Mouse (Mus musculus) forebrain, embryonic 14.5 days (tissue): ENCODE measurements at regions not wholly inside any gene's neighbourhood (a gene's known extent, or its start where the extent isn't known, plus 50 kb on each side); places are given as distances from the start of the nearest gene placed in this dataset.

Experiments used
- ATAC-seq: fragments of 200-750 bp; cut with Nextera tagmentation; 2 replicates; pipeline ENCODE4 v1.8.0; 2017; ENCODE audit warnings: mild to moderate bottlenecking, moderate library complexity
- DNase-seq: peaks from one replicate; pipeline ENCODE4 v3.0.0-alpha.2; 2015; ENCODE audit warnings: low spot score
- H3K27ac ChIP-seq: fragments of 300-500 bp; sonication (generic); 2 replicates; pipeline ENCODE4 v1.5.1; 2014; ENCODE audit warnings: low read depth, mild to moderate bottlenecking, control low read depth, low read length, moderate library complexity
- H3K27me3 ChIP-seq: fragments of 300-500 bp; sonication (generic); replicated peaks from 2 replicates; pipeline ENCODE4 v1.6.1; 2014; ENCODE audit warnings: low read length, control low read depth, mixed read lengths; ENCODE audit not compliant: control insufficient read depth, insufficient read depth
- H3K36me3 ChIP-seq: fragments of 300-500 bp; sonication (generic); 2 replicates; pipeline ENCODE4 v1.6.1; 2014; ENCODE audit warnings: low read length, control low read depth; ENCODE audit not compliant: control insufficient read depth, insufficient read depth
- H3K4me1 ChIP-seq: fragments of 300-500 bp; sonication (generic); 2 replicates; pipeline ENCODE4 v1.6.1; 2014; ENCODE audit warnings: antibody characterized with exemption, low read length, control low read depth; ENCODE audit not compliant: control insufficient read depth, insufficient read depth
- H3K4me2 ChIP-seq: fragments of 300-500 bp; sonication (generic); 2 replicates; pipeline ENCODE4 v1.6.1; 2014; ENCODE audit warnings: mild to moderate bottlenecking, control low read depth, low read length
- H3K4me3 ChIP-seq: fragments of 300-500 bp; sonication (generic); 2 replicates; pipeline ENCODE4 v1.5.1; 2014; ENCODE audit warnings: low read depth, low read length, control low read depth
- H3K9ac ChIP-seq: fragments of 300-500 bp; sonication (generic); 2 replicates; pipeline ENCODE4 v1.6.1; 2014; ENCODE audit warnings: mild to moderate bottlenecking, low read length, control low read depth, moderate library complexity
- H3K9me3 ChIP-seq: fragments of 300-500 bp; sonication (generic); replicated peaks from 2 replicates; pipeline ENCODE4 v1.6.1; 2016; ENCODE audit warnings: low read length, control low read depth, mixed read lengths; ENCODE audit not compliant: control insufficient read depth
- WGBS: fragments of 180-500 bp; shearing (Covaris S2); extraction: QIAGEN DNeasy Blood & Tissue Kit; methylation state at CpG from one replicate; pipeline ENCODE4 v1.1.7; 2014; 5-methylcytosine and 5-hydroxymethylcytosine counted together

DNA sequence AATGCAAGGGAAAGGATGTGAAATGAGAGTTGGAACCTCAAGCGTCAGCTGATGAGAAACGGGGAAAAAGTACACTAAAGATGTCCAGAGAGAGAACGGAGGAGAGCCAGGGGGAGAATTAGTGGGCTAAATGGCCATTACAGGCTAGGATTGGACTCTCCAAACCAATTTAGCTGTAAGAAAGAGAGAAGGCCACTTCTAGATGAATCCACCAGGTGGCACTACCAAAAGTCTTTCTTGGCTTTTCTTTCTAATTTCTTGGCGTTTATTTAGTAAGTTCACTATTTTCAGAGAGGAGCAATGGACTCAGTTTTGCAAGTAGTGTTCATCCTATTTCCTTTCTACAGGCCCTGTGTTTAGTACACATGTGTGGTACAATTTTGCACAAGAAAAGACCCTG is 97.6 kb downstream of the Arrdc4 start:
- DNase-seq (peak; percentile 47), ATAC-seq (no peak)

GRCm38 (mm10) chr7:68637556-68638215 is 111.4 kb downstream of the Arrdc4 start:
- Histone ChIP-seq H3K9ac (no peak overlapping the region), H3K36me3 (no peaks in the 10 kb centered on the region), H3K4me1 (no peaks in the 10 kb centered on the region), H3K4me2 (no peak overlapping the region), H3K27ac (no peak overlapping the region), H3K4me3 (no peak overlapping the region), H3K27me3 (no peaks in the 10 kb centered on the region), H3K9me3 (no peaks in the 10 kb centered on the region)
- no peak for DNase-seq
- ATAC-seq = no peak
- 79% methylated on average over 7 of the region's 7 CpGs for WGBS

More for the DNA sequence above, 97.6 kb downstream of the Arrdc4 start:
- Histone ChIP-seq H3K4me1 (no peaks in the 10 kb centered on the region), H3K27ac (no peak overlapping the region), H3K4me2 (no peak overlapping the region), H3K9me3 (no peaks in the 10 kb centered on the region), H3K9ac (no peak overlapping the region), H3K27me3 (no peaks in the 10 kb centered on the region), H3K4me3 (no peak overlapping the region), H3K36me3 (no peaks in the 10 kb centered on the region)
- 71% methylated on average over 4 of the region's 4 CpGs for WGBS

DNA sequence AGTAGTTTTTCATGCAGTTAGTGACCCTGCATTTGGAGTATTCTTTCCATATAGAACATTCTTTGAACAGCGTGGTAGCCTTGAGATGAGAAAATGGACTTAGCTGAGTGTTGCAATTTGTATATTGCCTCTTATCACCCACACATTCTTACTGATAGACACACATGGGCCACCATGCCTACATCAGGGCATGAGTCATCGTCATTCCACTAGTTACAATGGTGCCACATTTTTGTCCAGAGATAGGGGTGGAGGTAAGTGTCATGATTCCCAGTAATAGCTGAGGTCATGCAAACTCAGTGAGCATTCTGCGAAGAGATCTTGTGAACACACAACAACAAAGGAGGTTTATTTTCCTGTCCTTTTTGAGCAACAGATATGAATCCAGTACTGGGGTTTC is 128.0 kb downstream of the Arrdc4 start:
- 94% methylated on average over 3 of the region's 3 CpGs for WGBS
- Histone ChIP-seq H3K9ac (no peak overlapping the region), H3K4me3 (no peak overlapping the region), H3K36me3 (no peaks in the 10 kb centered on the region), H3K9me3 (no peaks in the 10 kb centered on the region), H3K27me3 (no peaks in the 10 kb centered on the region), H3K4me1 (no peaks in the 10 kb centered on the region), H3K27ac (no peak overlapping the region), H3K4me2 (no peak overlapping the region)
- no peak for ATAC-seq
- no peak for DNase-seq

GRCm38 (mm10) chr7:68610499-68610898 is 138.5 kb downstream of the Arrdc4 start:
- H3K4me2 ChIP-seq = no peak overlapping the region
- ATAC-seq (no peak), DNase-seq (no peak)
- no peak overlapping the region for H3K4me3 ChIP-seq
- 94% methylated on average over 4 of the region's 4 CpGs for WGBS
- no peaks in the 10 kb centered on the region for H3K9me3 ChIP-seq
- no peak overlapping the region for H3K27ac ChIP-seq
- no peaks in the 10 kb centered on the region for H3K27me3 ChIP-seq
- no peak overlapping the region for H3K9ac ChIP-seq
- no peaks in the 10 kb centered on the region for H3K36me3 ChIP-seq
- H3K4me1 ChIP-seq = no peaks in the 10 kb centered on the region

DNA sequence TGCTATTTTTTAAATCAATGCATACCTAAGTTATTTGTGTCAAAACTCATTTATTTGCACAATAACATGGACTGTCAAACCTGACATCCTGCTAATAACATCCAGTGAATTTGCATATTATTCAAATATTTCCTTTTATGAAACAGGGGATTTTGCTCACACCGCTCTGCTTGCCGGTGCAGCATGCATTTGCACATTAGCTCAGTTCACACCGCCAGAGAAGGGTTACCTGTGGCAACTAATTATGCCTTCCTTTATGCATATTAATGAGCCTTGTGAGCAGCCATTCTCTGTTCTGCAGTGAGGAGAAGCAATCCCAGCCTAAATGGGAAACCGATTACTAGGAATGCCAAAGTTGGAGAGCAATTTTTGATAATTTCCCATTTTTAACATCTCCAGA is 141.9 kb downstream of the Arrdc4 start:
- H3K4me1 ChIP-seq = no peaks in the 10 kb centered on the region
- no peak overlapping the region for H3K9ac ChIP-seq
- H3K4me2 ChIP-seq = no peak overlapping the region
- H3K27ac ChIP-seq = no peak overlapping the region
- H3K9me3 ChIP-seq = no peaks in the 10 kb centered on the region
- DNase-seq = peak; percentile 61
- peak; percentile 57; the same call in 1 of the 2 replicates for ATAC-seq
- H3K27me3 ChIP-seq = no peaks in the 10 kb centered on the region
- 16% methylated on average over 4 of the region's 4 CpGs for WGBS
- H3K4me3 ChIP-seq = no peak overlapping the region
- H3K36me3 ChIP-seq = no peaks in the 10 kb centered on the region

DNA sequence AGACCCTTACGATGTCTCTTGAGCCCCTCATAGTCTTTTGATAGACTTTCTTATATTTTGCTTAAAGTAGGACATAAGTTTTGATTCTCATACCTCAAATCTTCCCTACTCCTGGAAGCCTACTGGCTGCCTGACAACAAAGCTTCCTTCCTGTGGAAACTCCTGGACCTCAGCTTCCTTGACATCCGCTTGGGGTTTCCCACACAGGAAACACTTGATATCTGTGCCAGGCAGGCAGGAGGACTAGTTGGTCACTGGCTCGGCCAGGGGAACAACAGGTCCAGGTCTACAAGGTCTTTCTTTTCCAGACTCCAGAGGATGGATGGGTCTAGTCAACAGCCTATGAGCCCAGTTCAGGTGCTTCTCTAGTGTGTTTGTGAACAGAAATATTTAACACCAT is 142.8 kb downstream of the Arrdc4 start:
- no peaks in the 10 kb centered on the region for H3K9me3 ChIP-seq
- H3K36me3 ChIP-seq = no peaks in the 10 kb centered on the region
- no peak overlapping the region for H3K4me3 ChIP-seq
- DNase-seq (no peak), ATAC-seq (no peak)
- H3K27me3 ChIP-seq = no peaks in the 10 kb centered on the region
- no peak overlapping the region for H3K9ac ChIP-seq
- H3K27ac ChIP-seq = no peak overlapping the region
- no peaks in the 10 kb centered on the region for H3K4me1 ChIP-seq
- WGBS = 88% methylated on average over 3 of the region's 3 CpGs
- H3K4me2 ChIP-seq = no peak overlapping the region

- ATAC-seq (no peak), DNase-seq (no peak)
- 34% methylated on average over 2 of the region's 2 CpGs for WGBS
- no peaks in the 10 kb centered on the region for H3K36me3 ChIP-seq
- no peaks in the 10 kb centered on the region for H3K27me3 ChIP-seq
- no peak overlapping the region for H3K4me3 ChIP-seq
- no peaks in the 10 kb centered on the region for H3K4me1 ChIP-seq
- H3K9me3 ChIP-seq = no peaks in the 10 kb centered on the region
- H3K27ac ChIP-seq = no peak overlapping the region
- H3K4me2 ChIP-seq = no peak overlapping the region
- no peak overlapping the region for H3K9ac ChIP-seq
Observed at GRCm38 (mm10) chr7:68603711-68604110, 145.3 kb downstream of the Arrdc4 start.

DNA sequence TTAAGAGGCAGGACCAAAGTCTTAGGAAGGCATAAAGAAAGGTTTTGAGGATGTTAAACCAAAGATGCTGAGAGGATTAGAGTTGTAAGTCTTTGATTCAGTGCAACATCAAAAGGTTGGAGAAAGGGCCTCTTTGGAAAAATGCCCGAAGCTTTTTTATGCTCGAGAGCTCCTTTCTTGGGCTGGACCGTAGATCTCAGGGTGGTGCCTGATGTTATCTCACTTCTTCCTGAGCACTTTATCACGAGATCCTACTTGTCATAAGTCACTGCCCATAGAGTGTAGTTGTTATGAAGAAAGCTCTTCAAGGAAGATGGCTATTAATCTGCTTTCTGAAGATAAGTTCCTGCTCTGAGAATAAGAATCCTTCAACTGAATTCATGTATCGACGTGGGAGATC is 147.0 kb downstream of the Arrdc4 start:
- H3K9ac ChIP-seq = no peak overlapping the region
- no peak for DNase-seq
- no peak overlapping the region for H3K27ac ChIP-seq
- WGBS = 44% methylated on average over 6 of the region's 6 CpGs
- ATAC-seq = no peak
- no peaks in the 10 kb centered on the region for H3K36me3 ChIP-seq
- H3K4me2 ChIP-seq = no peak overlapping the region
- no peaks in the 10 kb centered on the region for H3K9me3 ChIP-seq
- no peaks in the 10 kb centered on the region for H3K27me3 ChIP-seq
- no peaks in the 10 kb centered on the region for H3K4me1 ChIP-seq
- no peak overlapping the region for H3K4me3 ChIP-seq

GRCm38 (mm10) chr7:68594017-68594386 is 155.0 kb downstream of the Arrdc4 start:
- ATAC-seq (no peak), DNase-seq (no peak)
- H3K36me3 ChIP-seq = no peaks in the 10 kb centered on the region
- WGBS = 87% methylated on average over 4 of the region's 4 CpGs
- H3K4me3 ChIP-seq = no peak overlapping the region
- H3K4me1 ChIP-seq = peaks cover 3% of the 10 kb centered on the region; the same call in 1 of the 2 replicates
- no peaks in the 10 kb centered on the region for H3K27me3 ChIP-seq
- no peak overlapping the region for H3K4me2 ChIP-seq
- no peak overlapping the region for H3K9ac ChIP-seq
- H3K27ac ChIP-seq = no peak overlapping the region
- no peaks in the 10 kb centered on the region for H3K9me3 ChIP-seq
